Mouse (Mus musculus): ENCODE measurements around the gene Gm19426.

GRCm38 (mm10) chr2:84792516-84792915, 49.1 kb upstream of the Gm19426 start:
- TF ChIP-seq ZNF384 (IDR thresholded peaks at IDR 0.05; ENCODE audit: low read depth, low read length), result no peak
- no peak for TF ChIP-seq ZC3H11A (IDR thresholded peaks at IDR 0.05; ENCODE audit: borderline replicate concordance, low read depth, low read length)

Data from ES-E14 (cell line).